Mouse (Mus musculus): ENCODE measurements at regions not wholly inside any gene's neighbourhood (a gene's known extent, or its start where the extent isn't known, plus 50 kb on each side); places are given as distances from the start of the nearest gene placed in this dataset.

DNA sequence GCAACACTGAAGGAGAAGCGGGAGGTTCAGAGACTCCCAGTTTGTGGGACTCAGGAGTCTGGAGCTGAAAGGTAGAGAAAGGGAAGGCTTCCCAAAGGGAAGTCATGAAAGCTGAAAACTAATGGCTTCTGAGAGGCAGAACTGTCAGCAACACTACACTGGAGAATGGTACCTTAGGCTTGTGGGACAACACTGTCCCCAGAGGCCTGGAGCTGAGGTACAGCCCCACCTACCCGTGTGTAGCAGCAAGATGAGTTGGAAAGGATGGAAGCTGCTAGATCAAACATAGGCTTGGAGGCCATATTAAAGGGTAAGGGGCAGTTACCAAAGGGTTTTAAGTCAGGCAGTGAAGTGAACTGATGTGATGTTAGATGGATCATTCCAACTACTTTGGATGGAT is 219.9 kb upstream of the Ccdc122 start:
- WGBS (ENCODE audit: insufficient replicate concordance), result 55% methylated on average over 2 of the region's 2 CpGs
- Histone ChIP-seq H3K4me2 (no peak overlapping the region), H3K27ac (no peak overlapping the region), H3K36me3 (no peaks in the 10 kb centered on the region), H3K27me3 (replicated peaks) (no peaks in the 10 kb centered on the region), H3K9me3 (replicated peaks) (no peaks in the 10 kb centered on the region), H3K9ac (no peak overlapping the region), H3K4me1 (peaks cover 21% of the 10 kb centered on the region), H3K4me3 (no peak overlapping the region)
- ATAC-seq, result no peak

DNA sequence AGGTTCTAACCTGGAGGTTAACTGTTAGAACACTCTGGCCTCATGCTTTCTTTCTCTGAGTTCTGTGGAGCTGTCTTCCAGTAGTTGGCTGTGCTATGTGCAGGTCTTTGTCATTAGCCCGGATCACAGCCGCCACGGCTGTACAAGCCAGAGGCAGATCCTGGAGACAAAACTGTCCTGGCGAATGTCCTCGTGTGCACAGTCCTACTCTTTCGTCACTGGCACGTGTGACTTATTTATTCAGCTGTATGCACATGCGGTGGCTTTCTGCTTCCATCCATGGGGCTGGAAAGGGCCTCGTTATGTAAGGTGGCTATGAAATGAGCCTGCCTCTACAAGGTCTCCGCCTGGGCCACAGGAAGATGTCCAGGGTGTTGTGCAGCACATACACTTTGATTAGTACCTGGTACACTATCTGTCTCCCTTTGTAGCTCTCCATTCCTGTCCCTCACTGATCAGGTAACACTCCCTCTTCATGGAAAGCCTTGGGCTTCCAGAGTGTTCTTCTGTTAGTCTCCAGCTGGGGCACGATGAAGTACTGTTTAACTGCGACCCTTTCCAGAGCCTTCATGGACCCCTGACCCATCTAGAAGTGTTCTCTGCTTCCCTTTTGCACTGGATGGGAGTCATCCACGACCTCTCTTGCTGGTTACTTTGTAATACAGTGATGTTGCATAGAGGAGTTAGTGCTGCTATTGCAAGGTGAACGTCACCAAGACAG is 224.3 kb upstream of the Ccdc122 start:
- 59% methylated on average over 14 of the region's 14 CpGs for WGBS (ENCODE audit: insufficient replicate concordance)
- no peaks in the 10 kb centered on the region for H3K36me3 ChIP-seq
- H3K4me2 ChIP-seq, result no peak overlapping the region
- H3K4me3 ChIP-seq, result no peak overlapping the region
- ATAC-seq, result no peak
- no peak overlapping the region for H3K27ac ChIP-seq
- H3K9ac ChIP-seq, result no peak overlapping the region
- peaks cover 3% of the 10 kb centered on the region; the same call in 1 of the 2 replicates for H3K4me1 ChIP-seq
- no peaks in the 10 kb centered on the region for H3K9me3 ChIP-seq (replicated peaks)
- H3K27me3 ChIP-seq (replicated peaks), result no peaks in the 10 kb centered on the region

DNA sequence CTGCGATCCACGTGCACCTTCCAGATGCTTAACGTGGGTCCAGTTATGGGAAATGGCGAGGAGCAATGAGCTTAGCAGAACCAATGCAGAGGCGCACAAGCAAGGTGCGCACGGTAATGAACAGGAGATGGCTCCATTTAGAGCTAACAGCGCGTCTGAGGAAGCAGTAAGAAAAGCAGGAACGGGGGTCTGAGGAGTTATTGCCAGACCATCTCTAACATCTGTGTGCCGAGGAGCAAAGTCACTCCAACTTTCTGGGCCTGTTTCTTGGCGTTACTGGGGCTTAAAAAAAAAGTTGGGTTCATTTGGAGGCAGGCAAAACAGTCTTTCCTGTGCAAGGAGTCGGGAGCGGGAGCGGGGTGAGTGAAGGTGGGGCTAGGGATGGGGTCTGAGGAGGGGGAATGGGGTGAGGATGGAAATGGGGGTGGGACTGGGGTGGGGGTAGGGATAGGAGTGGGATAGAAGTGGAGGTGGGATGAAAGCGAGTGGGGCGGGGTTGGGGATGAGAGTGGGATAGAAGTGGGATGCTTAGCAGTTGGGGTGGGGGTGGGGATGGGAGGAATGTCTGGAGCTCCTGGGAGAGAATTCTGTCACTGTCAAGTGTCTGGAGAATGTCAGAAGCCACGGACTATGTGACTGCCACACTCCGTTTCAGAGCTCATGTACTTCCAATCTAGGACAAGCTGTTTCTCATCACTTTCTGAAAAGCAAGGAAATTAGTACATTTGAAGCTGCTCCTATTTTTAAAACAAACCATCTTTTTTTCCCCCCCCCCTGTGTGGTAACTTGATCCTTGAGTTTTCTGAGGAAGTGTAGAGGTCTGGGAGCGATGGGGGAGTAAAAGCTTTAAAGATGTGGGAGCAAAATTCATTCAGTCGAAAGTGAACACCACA is 225.6 kb upstream of the Ccdc122 start:
- no peak overlapping the region for H3K4me2 ChIP-seq
- no peaks in the 10 kb centered on the region for H3K9me3 ChIP-seq (replicated peaks)
- no peak overlapping the region for H3K4me3 ChIP-seq
- no peak overlapping the region for H3K9ac ChIP-seq
- H3K27me3 ChIP-seq (replicated peaks), result no peaks in the 10 kb centered on the region
- no peak overlapping the region for H3K27ac ChIP-seq
- no peak for ATAC-seq
- H3K4me1 ChIP-seq, result 0 out of 2 replicates have a peak, but pooled peaks cover under 1% of the 10 kb centered on the region
- H3K36me3 ChIP-seq, result no peaks in the 10 kb centered on the region
- WGBS (ENCODE audit: insufficient replicate concordance), result 45% methylated on average over 21 of the region's 21 CpGs

DNA sequence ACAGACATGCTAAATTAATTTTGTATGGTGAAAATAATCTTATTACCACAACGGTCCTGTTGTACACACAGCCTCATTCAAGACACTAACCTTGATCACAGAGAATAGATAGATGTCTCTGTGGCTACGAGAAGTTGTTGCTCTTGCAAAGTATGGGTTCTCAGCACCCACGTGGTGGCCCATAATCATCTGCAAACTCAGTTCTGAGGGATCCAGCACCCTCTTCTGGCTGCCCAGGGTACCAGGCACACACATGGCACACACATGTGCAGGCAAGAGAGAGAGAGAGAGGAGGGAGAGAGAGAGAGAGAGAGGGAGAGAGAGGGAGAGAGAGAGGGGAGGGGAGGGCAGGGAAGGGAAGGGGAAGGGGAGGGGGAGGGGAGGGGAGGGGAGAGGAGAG is 226.5 kb upstream of the Ccdc122 start:
- ATAC-seq, result no peak
- H3K9ac ChIP-seq, result no peak overlapping the region
- WGBS (ENCODE audit: insufficient replicate concordance), result 71% methylated on average over 3 of the region's 3 CpGs

DNA sequence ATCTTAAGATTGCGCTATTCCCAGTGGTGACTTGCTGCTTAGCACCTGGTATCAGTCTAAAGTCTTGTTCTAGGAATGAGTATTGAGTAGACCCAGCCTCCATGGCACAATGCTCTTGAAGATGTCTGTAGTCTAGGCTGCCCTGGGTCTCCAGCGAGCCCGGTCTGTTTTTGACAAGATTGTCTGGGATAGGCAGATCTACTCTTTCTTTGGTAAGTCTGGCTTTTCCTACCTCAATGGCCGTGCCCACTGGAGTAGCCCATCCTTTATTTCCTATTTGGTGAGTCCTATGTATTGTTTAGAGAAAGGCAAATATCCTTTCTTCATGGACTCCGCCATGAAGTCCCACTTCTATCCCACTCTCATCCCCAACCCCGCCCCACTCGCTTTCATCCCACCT is 227.2 kb upstream of the Ccdc122 start:
- H3K36me3 ChIP-seq, result no peaks in the 10 kb centered on the region
- H3K27ac ChIP-seq, result no peak overlapping the region
- no peak for ATAC-seq
- no peaks in the 10 kb centered on the region for H3K9me3 ChIP-seq (replicated peaks)
- H3K27me3 ChIP-seq (replicated peaks), result no peaks in the 10 kb centered on the region
- WGBS (ENCODE audit: insufficient replicate concordance), result 80% methylated on average over 7 of the region's 7 CpGs
- H3K9ac ChIP-seq, result no peak overlapping the region
- H3K4me3 ChIP-seq, result no peak overlapping the region
- no peak overlapping the region for H3K4me2 ChIP-seq
- H3K4me1 ChIP-seq, result 0 out of 2 replicates have a peak, but pooled peaks cover 3% of the 10 kb centered on the region

More for the DNA sequence above, 226.5 kb upstream of the Ccdc122 start:
- Histone ChIP-seq H3K27ac (no peak overlapping the region), H3K4me3 (no peak overlapping the region), H3K4me2 (no peak overlapping the region), H3K4me1 (0 out of 2 replicates have a peak, but pooled peaks cover 3% of the 10 kb centered on the region), H3K27me3 (replicated peaks) (no peaks in the 10 kb centered on the region), H3K9me3 (replicated peaks) (no peaks in the 10 kb centered on the region), H3K36me3 (no peaks in the 10 kb centered on the region)

DNA sequence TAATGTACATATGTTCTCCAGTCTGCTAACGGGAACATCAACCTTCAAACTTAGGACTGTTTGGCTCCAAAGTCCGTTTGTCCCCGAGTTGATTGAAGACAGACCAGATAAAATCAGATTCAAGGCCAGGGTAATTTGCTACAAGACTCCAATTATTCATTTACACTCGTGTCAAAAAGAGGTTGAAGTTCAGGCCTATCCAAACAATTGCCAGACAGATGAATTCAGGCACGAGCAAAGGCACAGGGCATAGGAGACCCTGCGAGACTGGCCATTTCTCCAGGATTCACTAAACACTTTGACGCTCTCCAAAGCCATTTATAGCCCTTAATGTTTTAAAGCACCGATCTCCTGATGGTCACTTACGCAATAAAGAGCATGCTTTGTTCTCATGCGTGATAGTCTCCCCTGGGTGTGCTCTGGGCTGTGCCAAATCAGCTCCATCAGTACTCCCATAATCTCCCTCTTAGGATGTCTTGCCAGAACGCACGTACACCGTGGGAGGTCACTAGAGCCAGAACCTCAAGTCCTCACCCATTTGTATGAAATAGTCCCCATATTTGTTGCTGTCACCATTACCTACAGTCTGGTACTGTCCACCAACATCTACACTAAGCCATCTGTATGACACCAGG is 231.3 kb upstream of the Ccdc122 start:
- H3K27me3 ChIP-seq (replicated peaks), result no peaks in the 10 kb centered on the region
- no peaks in the 10 kb centered on the region for H3K36me3 ChIP-seq
- ATAC-seq, result no peak
- 0 out of 2 replicates have a peak, but pooled peaks cover 7% of the 10 kb centered on the region for H3K4me1 ChIP-seq
- no peak overlapping the region for H3K9ac ChIP-seq
- no peak overlapping the region for H3K27ac ChIP-seq
- H3K4me3 ChIP-seq, result no peak overlapping the region
- no peak overlapping the region for H3K4me2 ChIP-seq
- 60% methylated on average over 13 of the region's 13 CpGs for whole genome bisulfite sequencing (ENCODE audit: insufficient replicate concordance)
- no peaks in the 10 kb centered on the region for H3K9me3 ChIP-seq (replicated peaks)

DNA sequence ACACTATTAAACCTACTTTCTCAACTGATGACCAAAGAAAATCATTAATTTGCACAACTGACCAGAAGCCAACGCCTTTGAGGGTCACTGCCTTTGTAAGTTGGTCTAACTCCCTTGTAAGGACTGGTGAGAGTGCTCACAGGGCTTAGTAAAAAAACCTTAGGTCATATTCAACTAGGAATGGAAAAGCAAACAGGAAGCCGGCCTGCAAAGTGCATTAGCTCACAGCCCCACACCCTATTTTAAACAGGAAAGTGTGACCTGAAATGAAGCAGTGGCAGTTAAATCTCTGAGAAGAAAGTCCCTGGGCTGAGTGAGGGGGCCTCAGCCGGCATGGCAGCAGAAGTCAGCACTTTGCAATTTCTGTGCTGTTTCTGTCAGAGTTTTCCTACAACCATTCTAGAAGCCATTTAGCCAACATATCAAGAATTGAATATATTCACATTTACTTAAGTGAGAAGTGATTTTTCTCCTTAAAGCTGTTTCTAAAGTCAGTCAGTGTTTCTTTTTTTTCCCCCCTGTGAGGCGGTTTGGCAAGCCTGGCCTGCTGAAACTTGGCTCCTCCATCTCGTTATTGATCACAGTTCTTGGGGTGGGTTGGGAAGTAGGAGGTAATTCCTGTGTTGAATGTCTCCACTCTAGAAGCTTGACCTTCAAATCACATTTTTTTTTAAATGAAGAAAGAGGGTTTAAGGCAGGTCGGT is 232.0 kb upstream of the Ccdc122 start:
- H3K4me1 ChIP-seq, result 0 out of 2 replicates have a peak, but pooled peaks cover 7% of the 10 kb centered on the region
- peak overlapping the region; percentile 46; the same call in 1 of the 2 replicates for H3K27ac ChIP-seq
- no peaks in the 10 kb centered on the region for H3K27me3 ChIP-seq (replicated peaks)
- H3K4me3 ChIP-seq, result no peak overlapping the region
- H3K9me3 ChIP-seq (replicated peaks), result no peaks in the 10 kb centered on the region
- H3K4me2 ChIP-seq, result no peak overlapping the region
- ATAC-seq, result no peak
- WGBS (ENCODE audit: insufficient replicate concordance), result 45% methylated on average over 6 of the region's 6 CpGs
- H3K36me3 ChIP-seq, result no peaks in the 10 kb centered on the region
- no peak overlapping the region for H3K9ac ChIP-seq

DNA sequence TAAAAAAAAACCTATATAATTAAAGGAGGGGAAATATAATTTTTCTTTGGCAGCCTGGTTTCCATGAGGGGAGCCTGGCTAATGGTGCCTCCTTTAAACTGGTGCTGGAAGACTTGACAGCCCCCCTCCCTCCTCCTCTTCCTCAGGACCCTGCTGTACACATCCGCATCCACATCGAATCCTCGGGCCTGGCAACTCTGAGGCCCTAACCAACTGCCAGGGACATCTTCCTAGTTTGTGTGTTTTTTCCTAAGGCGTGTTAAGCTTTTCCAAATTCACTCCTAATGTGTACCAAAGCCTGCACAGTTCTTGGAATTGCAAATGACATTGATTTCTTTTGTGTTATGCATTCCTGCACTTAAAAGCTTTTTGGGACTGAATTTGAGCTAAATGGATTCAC is 236.4 kb upstream of the Ccdc122 start:
- Histone ChIP-seq H3K4me1 (0 out of 2 replicates have a peak, but pooled peaks cover 4% of the 10 kb centered on the region), H3K4me2 (no peak overlapping the region), H3K4me3 (no peak overlapping the region), H3K9me3 (replicated peaks) (no peaks in the 10 kb centered on the region), H3K27ac (no peak overlapping the region), H3K9ac (no peak overlapping the region), H3K36me3 (no peaks in the 10 kb centered on the region), H3K27me3 (replicated peaks) (no peaks in the 10 kb centered on the region)
- 79% methylated on average over 4 of the region's 4 CpGs for WGBS (ENCODE audit: insufficient replicate concordance)
- ATAC-seq, result no peak

DNA sequence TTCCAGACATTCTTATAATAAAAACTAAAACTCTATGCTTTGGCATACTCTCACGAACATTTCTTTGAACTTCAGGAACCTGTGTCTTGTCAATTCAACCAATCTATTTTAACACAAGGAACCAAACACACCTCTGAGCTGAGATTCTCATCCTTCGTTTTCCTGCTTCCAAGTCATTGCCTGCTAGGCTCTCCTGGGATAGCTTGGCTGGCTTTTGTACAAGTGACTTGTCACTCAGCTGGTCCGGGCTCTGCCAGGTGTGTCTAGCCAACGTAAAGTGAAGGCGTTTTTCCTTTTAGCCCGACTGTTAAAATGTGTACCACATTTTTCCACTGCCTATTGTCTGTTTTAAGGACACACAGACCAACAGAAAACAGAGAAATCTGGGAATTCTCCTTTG is 236.8 kb upstream of the Ccdc122 start:
- 75% methylated on average over 6 of the region's 6 CpGs for WGBS (ENCODE audit: insufficient replicate concordance)
- ATAC-seq, result no peak
- Histone ChIP-seq H3K36me3 (no peaks in the 10 kb centered on the region), H3K4me2 (no peak overlapping the region), H3K27ac (no peak overlapping the region), H3K27me3 (replicated peaks) (no peaks in the 10 kb centered on the region), H3K4me3 (no peak overlapping the region), H3K4me1 (0 out of 2 replicates have a peak, but pooled peaks cover 4% of the 10 kb centered on the region), H3K9ac (no peak overlapping the region), H3K9me3 (replicated peaks) (no peaks in the 10 kb centered on the region)

DNA sequence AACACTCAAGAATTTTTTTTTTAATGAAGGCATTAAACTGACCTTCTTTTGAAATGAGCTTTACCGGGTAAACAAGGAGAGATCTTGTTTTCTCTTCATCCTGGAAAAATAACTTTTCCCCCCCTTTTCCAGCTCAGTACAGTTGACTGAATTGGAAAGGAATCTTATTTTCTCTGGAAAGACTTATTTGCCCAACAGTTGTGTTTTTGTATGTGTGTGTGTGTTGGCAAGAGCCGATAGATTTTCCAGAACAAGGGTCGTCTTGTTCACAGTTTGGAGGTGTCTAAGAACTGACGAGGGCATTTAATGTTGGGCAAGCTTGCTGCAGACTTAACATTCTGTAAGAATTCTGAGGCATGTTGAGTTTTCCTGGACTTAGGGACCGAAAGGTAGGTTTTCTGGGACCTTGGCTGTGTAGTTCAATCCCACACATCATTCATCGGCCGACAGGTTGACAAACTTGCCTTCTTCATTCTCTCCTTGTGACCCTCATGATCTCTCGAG is 237.6 kb upstream of the Ccdc122 start:
- 69% methylated on average over 8 of the region's 8 CpGs for WGBS (ENCODE audit: insufficient replicate concordance)
- no peak for ATAC-seq
- Histone ChIP-seq H3K4me3 (no peak overlapping the region), H3K4me1 (0 out of 2 replicates have a peak, but pooled peaks cover 1% of the 10 kb centered on the region), H3K4me2 (no peak overlapping the region), H3K27ac (no peak overlapping the region), H3K36me3 (no peaks in the 10 kb centered on the region), H3K9ac (no peak overlapping the region), H3K9me3 (replicated peaks) (no peaks in the 10 kb centered on the region), H3K27me3 (replicated peaks) (no peaks in the 10 kb centered on the region)

DNA sequence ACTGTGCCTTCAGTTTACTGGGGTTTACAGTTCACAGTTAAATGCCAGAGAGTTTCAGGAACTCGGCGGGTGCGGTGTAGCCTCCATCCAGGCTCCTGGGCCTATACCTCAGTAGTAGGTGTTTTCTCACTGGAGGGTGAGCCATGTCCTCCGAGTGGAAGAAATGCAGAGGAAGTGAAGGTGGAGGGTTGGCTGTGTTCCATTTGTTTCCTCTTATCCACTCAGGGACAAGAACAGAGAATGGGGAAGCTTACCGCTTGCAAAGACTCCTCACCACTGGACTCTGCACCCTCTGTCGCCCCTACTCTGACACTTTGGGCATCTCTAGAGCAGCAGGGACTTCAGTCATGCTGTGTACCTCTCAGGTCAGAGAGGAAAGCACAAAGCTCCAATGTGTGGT is 238.1 kb upstream of the Ccdc122 start:
- Histone ChIP-seq H3K27me3 (replicated peaks) (no peaks in the 10 kb centered on the region), H3K9ac (no peak overlapping the region), H3K36me3 (no peaks in the 10 kb centered on the region), H3K27ac (0 out of 2 replicates have a peak overlapping the region, but pooled peaks have one; percentile 27), H3K4me2 (no peak overlapping the region), H3K9me3 (replicated peaks) (no peaks in the 10 kb centered on the region), H3K4me1 (no peaks in the 10 kb centered on the region), H3K4me3 (no peak overlapping the region)
- WGBS (ENCODE audit: insufficient replicate concordance), result 62% methylated on average over 6 of the region's 6 CpGs
- ATAC-seq, result no peak

Data from liver, embryonic 12.5 days (tissue).